Mouse (Mus musculus) liver, embryonic 13.5 days (tissue): ENCODE measurements around the gene Efhd1. TPM values are rescaled to one million over a fixed set of nuclear protein-coding genes. Genes with fewer than 3 reads are reported as not detected.
A peak's percentile ranks its signal among the peaks of the same experiment; 100 is the strongest.

ENCODE experiments used
- ATAC-seq: fragments of 200-750 bp; cut with Nextera tagmentation; 2 replicates; pipeline ENCODE4 v1.8.0; 2017; ENCODE audit warnings: low read depth, mild to moderate bottlenecking, moderate number of reproducible peaks, moderate library complexity
- DNase-seq: peaks from one replicate; pipeline ENCODE4 v3.0.0; 2022
- H3K27ac ChIP-seq: fragments of 300-500 bp; sonication (generic); 2 replicates; pipeline ENCODE4 v1.5.1; 2015; ENCODE audit warnings: moderate library complexity, mild to moderate bottlenecking, inconsistent platforms
- H3K27me3 ChIP-seq: fragments of 300-500 bp; sonication (generic); 2 replicates; pipeline ENCODE4 v1.6.1; 2015; ENCODE audit warnings: mild to moderate bottlenecking, inconsistent platforms
- H3K36me3 ChIP-seq: fragments of 300-500 bp; sonication (generic); 2 replicates; pipeline ENCODE4 v1.6.1; 2015; ENCODE audit warnings: mild to moderate bottlenecking, inconsistent platforms
- H3K4me1 ChIP-seq: fragments of 300-500 bp; sonication (generic); replicated peaks from 2 replicates; pipeline ENCODE4 v1.6.1; 2015; ENCODE audit warnings: inconsistent platforms
- H3K4me2 ChIP-seq: fragments of 300-500 bp; sonication (generic); 2 replicates; pipeline ENCODE4 v1.6.1; 2015; ENCODE audit warnings: inconsistent platforms, mild to moderate bottlenecking, moderate library complexity
- H3K4me3 ChIP-seq: fragments of 300-500 bp; sonication (generic); replicated peaks from 2 replicates; pipeline ENCODE4 v1.5.1; 2015; ENCODE audit warnings: mild to moderate bottlenecking, inconsistent platforms
- H3K9ac ChIP-seq: fragments of 300-500 bp; sonication (generic); 2 replicates; pipeline ENCODE4 v1.6.1; 2015; ENCODE audit warnings: mild to moderate bottlenecking, inconsistent platforms
- H3K9me3 ChIP-seq: fragments of 300-500 bp; sonication (generic); replicated peaks from 2 replicates; pipeline ENCODE4 v1.6.1; 2016; ENCODE audit warnings: inconsistent platforms
- WGBS: fragments of 180-500 bp; shearing (Covaris S2); methylation state at CpG from one replicate; pipeline ENCODE4 v1.1.7; 2015; ENCODE audit not compliant: insufficient replicate concordance; 5-methylcytosine and 5-hydroxymethylcytosine counted together
- polyA plus RNA-seq: library from polyadenylated mRNA; unstranded; fragments of >200 nt; fragmentation: Nextera tagmentation; extraction: Ambion mirVana; gene quantifications from 2 replicates; pipeline ENCODE4 v1.2.1, GENCODE M21; 2015

Efhd1 gene
- polyA plus RNA-seq, 1 experiment from 2014 or later: 0.07 TPM

DNA sequence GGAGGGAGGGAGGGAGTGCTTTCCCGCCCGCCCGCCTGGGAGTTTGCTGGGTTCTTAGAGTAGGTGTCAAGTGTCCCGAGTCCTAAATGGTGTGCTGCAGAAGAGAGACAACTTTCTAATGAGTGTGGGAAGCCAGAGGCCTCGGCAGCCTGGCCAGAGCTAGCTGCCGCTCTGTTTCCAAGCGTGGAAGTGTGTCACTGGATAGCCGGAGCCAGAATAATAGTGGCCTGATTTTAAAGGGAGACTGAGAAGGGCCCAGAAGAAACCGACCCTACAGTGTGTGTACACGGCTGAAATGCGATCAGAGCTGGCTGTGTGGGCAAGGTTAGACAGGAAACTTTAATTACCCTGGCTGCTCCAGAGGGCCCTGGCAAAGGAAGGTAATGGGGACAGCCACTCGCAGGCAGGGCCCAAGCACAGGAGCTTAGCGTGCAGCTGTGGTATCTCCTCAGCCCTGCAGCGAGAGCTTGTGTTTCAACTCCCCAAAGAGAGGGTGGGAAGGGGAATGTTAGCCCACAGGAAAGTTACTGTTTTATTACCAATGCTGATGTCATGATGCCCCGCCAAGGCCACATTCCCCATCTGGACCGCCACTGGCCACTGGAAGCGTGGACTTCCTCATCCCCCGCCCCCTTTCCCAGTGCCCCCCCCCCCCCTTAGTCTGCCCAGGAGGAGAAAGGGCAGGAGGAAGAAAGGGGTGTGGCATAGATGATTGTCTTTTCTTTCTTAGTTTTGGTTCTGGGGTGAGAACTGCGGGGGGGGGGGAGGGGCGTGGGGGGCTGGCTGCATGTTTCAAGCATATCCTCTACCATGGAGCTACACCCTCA lies 6.7 kb downstream of the Efhd1 start:
- ATAC-seq (no peak), DNase-seq (no peak)
- Histone ChIP-seq H3K4me3 (no peak overlapping the region), H3K9me3 (no peaks in the 10 kb centered on the region), H3K27me3 (peaks cover 46% of the 10 kb centered on the region), H3K27ac (no peak overlapping the region), H3K36me3 (no peaks in the 10 kb centered on the region), H3K9ac (no peak overlapping the region), H3K4me1 (no peaks in the 10 kb centered on the region), H3K4me2 (no peak overlapping the region)
- 29% methylated on average over 18 of the region's 20 CpGs for WGBS

DNA sequence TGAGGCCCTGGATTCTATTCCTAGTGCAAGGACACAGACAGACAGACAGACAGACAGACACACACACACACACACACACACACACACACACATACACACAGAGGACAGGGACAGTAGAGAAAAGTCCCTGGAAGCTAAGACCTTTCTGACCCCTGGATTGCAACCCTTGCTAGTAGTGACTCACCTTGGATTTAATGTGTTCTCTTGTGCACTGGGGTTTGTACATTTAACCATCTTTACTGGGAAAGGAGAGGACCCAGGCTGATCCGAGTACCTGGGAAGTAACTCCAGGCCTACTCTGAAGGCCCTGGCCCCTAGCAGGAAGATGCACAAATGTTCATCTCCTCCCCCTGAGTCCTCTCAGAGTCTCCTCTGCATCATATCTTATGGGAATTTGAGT lies 7.4 kb downstream of the Efhd1 start:
- H3K4me2 ChIP-seq: no peak overlapping the region
- H3K9ac ChIP-seq: no peak overlapping the region
- WGBS: 62% methylated on average over 1 of the region's 1 CpGs
- no peaks in the 10 kb centered on the region for H3K36me3 ChIP-seq
- ATAC-seq (no peak), DNase-seq (no peak)
- no peak overlapping the region for H3K4me3 ChIP-seq
- no peaks in the 10 kb centered on the region for H3K4me1 ChIP-seq
- H3K27ac ChIP-seq: no peak overlapping the region
- H3K9me3 ChIP-seq: no peaks in the 10 kb centered on the region
- peaks cover 38% of the 10 kb centered on the region for H3K27me3 ChIP-seq

DNA sequence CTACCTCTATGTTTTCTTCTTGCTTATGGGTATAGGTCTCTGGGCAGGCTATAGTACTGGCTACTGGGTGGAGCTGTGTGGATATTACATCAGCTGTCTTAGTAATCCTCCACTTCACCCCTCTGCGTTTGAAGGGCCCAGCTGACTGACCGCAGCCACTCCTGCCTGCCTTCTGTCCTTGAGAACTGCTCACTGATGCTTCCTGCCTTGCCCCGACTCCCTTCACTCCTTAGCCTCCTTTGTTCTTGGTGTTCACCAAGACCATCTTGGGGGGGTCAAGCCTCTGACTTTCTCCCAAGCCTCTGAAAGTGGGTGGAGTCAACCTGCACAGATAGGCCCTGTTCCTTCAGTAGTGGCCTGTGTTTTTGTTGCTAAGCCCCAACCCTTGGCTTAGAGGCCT lies 8.3 kb downstream of the Efhd1 start:
- WGBS: 52% methylated on average over 3 of the region's 3 CpGs
- Histone ChIP-seq H3K27me3 (peaks cover 33% of the 10 kb centered on the region), H3K27ac (no peak overlapping the region)

DNA sequence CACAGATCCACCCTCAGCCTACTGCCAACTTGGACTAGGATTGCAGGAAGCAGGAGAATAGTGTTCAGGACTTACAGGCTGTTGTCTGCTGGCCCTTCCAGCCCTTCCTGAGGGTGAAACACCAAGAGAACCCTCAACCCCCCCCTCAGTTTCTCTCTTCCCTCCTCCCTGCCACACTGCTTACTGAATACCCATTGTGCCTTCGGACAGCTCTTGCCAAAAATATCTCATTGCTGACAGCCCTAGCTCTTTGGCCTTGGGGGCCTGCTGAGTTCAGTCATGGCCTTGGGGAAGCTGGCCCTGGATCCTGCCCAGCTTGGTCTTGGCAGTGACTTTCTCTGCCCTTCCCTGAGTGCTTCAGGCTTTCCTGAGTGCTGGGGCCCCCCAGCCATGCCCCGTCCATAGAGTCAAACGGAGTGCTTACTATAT lies 9.4 kb downstream of the Efhd1 start:
- H3K27me3 ChIP-seq: peaks cover 23% of the 10 kb centered on the region
- H3K4me1 ChIP-seq: no peaks in the 10 kb centered on the region
- 53% methylated on average over 3 of the region's 3 CpGs for WGBS
- H3K4me3 ChIP-seq: no peak overlapping the region
- H3K4me2 ChIP-seq: no peak overlapping the region
- DNase-seq (no peak), ATAC-seq (no peak)
- no peak overlapping the region for H3K9ac ChIP-seq
- H3K9me3 ChIP-seq: no peaks in the 10 kb centered on the region
- no peaks in the 10 kb centered on the region for H3K36me3 ChIP-seq
- no peak overlapping the region for H3K27ac ChIP-seq

More for the DNA sequence above, 8.3 kb downstream of the Efhd1 start:
- ATAC-seq (no peak), DNase-seq (no peak)
- H3K9ac ChIP-seq: no peak overlapping the region
- H3K4me2 ChIP-seq: no peak overlapping the region
- no peak overlapping the region for H3K4me3 ChIP-seq
- H3K36me3 ChIP-seq: no peaks in the 10 kb centered on the region
- no peaks in the 10 kb centered on the region for H3K4me1 ChIP-seq
- H3K9me3 ChIP-seq: no peaks in the 10 kb centered on the region

DNA sequence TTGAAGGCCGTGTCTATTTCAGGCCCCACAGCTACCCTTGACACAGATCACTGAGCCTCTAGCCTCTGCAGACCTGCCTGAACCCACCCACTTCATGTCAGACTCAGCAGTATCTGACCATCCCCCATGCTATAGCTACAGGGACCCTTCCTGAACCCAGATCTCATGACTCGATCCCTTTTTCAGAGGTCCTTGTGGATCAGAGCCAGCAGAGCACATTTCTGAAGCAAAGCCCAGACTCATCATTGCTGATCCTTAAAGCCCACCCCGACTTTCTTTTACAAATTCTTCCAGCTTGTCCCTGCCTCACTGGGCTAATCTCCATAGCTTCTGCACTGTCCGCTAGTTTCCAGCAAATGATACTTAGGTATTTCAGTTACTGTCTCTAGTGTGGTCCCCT lies 10.0 kb downstream of the Efhd1 start:
- ATAC-seq (no peak), DNase-seq (no peak)
- Histone ChIP-seq H3K9me3 (no peaks in the 10 kb centered on the region), H3K4me3 (no peak overlapping the region), H3K9ac (no peak overlapping the region), H3K4me1 (no peaks in the 10 kb centered on the region), H3K36me3 (no peaks in the 10 kb centered on the region), H3K4me2 (no peak overlapping the region), H3K27me3 (peaks cover 17% of the 10 kb centered on the region; the same call in 1 of the 2 replicates), H3K27ac (no peak overlapping the region)
- 59% methylated on average over 4 of the region's 4 CpGs for WGBS

DNA sequence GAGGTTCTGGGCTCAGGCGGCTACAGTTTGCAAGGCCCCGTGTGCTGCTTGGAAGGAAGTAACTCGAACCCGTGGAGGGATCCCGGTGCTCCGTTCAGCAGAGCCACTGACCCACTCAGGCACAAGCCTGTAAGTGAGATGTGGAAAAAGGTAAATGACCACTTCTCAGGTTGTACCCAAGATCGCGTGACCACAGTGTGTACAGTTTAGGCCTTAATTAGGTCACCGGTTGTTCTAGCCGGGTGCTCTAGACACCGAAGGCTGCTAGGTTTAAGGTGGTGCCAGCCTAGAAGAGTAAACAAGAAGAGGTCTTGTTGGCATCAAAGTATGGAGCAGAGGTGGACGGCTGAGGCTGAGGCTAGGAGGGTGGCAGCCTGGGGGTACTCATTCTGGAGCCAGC lies 11.0 kb downstream of the Efhd1 start:
- DNase-seq (no peak), ATAC-seq (no peak)
- no peaks in the 10 kb centered on the region for H3K36me3 ChIP-seq
- no peak overlapping the region for H3K27ac ChIP-seq
- no peaks in the 10 kb centered on the region for H3K9me3 ChIP-seq
- H3K4me2 ChIP-seq: no peak overlapping the region
- no peaks in the 10 kb centered on the region for H3K4me1 ChIP-seq
- H3K4me3 ChIP-seq: no peak overlapping the region
- H3K9ac ChIP-seq: no peak overlapping the region
- 0 out of 2 replicates have a peak, but pooled peaks cover 7% of the 10 kb centered on the region for H3K27me3 ChIP-seq
- WGBS: 78% methylated on average over 12 of the region's 12 CpGs

DNA sequence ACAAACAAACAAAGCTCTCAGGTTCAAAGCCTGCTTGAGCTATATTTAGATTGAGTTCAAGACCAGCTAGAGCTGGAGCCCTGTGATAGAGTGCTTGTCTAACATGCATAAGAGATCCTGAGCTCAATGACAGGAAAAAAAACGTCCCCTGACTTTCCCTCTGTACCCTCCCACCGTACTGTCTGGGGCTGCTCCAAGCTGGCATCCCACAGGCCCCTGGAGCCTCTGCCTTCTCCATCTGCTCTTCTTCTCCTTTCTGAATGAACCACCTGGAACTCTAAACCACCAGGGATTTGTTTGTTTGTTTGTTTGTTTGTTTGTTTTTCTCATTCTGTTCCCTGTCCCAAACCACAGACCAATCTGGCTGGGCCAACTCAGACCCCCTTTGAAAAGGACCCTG lies 11.9 kb downstream of the Efhd1 start:
- H3K9me3 ChIP-seq: no peaks in the 10 kb centered on the region
- H3K9ac ChIP-seq: no peak overlapping the region
- 39% methylated on average over 2 of the region's 2 CpGs for WGBS
- no peaks in the 10 kb centered on the region for H3K4me1 ChIP-seq
- no peaks in the 10 kb centered on the region for H3K27me3 ChIP-seq
- DNase-seq (no peak), ATAC-seq (no peak)
- no peak overlapping the region for H3K27ac ChIP-seq
- H3K36me3 ChIP-seq: no peaks in the 10 kb centered on the region
- no peak overlapping the region for H3K4me2 ChIP-seq
- no peak overlapping the region for H3K4me3 ChIP-seq

DNA sequence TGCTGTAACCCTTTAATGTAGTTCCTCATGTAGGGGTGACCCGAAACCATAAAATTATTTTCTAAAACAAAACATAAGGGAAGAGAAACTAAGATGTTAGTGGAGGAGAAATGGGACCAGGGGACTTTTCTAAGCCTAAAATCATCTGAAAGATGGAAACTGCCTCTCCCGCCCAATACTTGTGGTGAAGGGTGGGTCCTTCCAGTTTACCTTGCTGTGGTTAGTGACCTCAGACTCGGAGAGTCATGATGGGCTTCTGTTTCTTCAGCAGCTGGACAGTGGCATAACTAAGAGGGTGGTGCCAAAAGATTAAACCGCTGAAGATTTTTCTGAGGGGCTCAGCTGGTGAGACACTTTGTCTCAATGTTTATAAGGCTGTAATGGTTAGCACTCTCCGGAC lies 16.1 kb downstream of the Efhd1 start:
- Histone ChIP-seq H3K27ac (no peak overlapping the region), H3K9ac (no peak overlapping the region), H3K9me3 (no peaks in the 10 kb centered on the region), H3K27me3 (0 out of 2 replicates have a peak, but pooled peaks cover 6% of the 10 kb centered on the region), H3K4me3 (no peak overlapping the region), H3K4me2 (no peak overlapping the region), H3K4me1 (no peaks in the 10 kb centered on the region), H3K36me3 (no peaks in the 10 kb centered on the region)
- ATAC-seq (no peak), DNase-seq (no peak)
- 60% methylated on average over 5 of the region's 5 CpGs for WGBS

DNA sequence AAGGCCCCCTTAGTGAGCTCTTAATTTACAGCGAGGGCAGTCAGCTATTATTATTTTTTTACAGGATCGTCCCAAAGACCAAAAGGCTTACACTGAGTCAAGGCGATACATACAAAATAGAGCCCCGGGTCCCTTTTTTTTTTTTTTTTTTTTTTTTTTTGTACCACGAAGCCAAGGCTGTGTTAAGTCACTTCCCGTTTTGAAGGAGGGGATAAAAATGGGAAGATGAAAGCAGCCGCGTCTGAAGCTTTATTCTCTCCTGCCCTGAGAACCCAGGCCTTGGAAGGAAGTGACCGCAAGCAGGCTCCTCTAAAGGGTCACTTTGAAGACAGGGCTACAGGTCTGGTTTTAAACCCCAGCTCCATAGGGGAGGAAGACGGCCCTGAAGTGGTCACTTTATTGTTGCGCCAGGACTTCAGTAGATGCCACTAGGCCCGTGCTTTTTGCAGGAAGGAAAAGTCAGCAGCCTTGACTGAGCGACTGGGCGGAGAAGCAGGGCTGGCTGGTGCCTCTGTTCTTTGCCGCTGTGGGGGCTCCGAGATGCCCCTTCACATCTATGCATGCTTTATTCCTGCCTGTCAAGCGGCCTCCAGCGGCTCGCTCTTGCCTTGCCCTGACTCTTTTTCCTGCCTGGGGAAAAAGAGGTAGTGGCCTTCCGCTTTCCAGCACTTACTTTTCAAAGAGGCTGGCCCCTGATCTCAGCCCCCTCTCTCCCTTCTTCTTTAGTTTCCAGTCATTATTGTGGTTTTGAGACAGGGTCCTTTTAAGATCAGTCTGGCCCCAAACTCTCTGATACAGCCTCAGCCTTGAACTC lies 17.6 kb downstream of the Efhd1 start:
- H3K27ac ChIP-seq: no peak overlapping the region
- H3K4me2 ChIP-seq: peak overlapping the region; percentile 35
- no peaks in the 10 kb centered on the region for H3K9me3 ChIP-seq
- 10% methylated on average over 20 of the region's 20 CpGs for WGBS
- DNase-seq (no peak), ATAC-seq (no peak)
- H3K27me3 ChIP-seq: 0 out of 2 replicates have a peak, but pooled peaks cover 6% of the 10 kb centered on the region
- no peaks in the 10 kb centered on the region for H3K4me1 ChIP-seq
- H3K4me3 ChIP-seq: no peak overlapping the region
- H3K9ac ChIP-seq: no peak overlapping the region
- no peaks in the 10 kb centered on the region for H3K36me3 ChIP-seq

DNA sequence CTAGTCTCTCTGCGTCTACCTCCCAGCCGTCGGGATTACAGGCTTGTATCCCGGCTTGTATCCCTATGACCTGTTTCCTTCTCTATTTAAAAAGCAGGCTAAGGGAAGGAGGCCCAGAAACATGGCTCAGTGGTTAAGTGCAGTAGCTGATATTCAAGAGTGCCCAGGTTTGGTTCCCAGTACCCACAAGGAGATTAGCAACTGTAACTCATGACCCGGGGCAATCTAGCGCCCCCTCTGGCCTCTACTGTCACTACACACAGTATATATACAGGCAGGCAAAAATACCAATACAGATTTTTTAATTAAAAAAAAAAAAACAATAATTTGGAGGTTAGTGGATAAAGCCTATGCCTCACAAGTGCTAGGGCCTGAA lies 18.2 kb downstream of the Efhd1 start:
- H3K4me2 ChIP-seq: peak overlapping the region; percentile 35; the same call in 1 of the 2 replicates
- no peak overlapping the region for H3K9ac ChIP-seq
- WGBS: 57% methylated on average over 6 of the region's 6 CpGs

DNA sequence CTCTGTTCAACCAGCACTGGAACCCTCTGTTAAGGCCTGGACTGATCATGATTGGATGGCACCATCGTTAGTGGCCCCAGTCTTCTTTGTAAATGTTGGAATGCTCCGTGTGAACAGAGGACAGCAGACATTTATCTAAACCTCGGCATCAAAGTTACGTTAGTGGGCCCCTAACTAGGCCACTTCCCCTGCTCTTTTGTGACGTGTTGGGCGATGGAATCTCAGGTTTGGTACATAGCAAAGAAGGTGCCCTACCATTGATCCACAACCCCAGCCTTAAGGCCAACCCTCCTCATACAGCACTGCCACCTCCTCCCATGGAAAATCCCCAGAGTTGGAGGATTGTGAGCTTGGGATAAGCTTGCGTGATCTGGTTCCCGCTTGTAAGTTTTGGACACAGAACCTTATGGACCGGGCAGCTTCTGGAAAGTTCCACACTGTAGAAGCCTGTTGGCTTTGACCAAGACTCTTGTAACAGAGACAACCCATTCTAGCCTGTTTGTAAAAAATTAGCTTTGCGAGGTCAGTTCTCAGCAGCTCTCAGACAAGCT lies 19.3 kb downstream of the Efhd1 start:
- ATAC-seq (no peak), DNase-seq (no peak)
- H3K4me1 ChIP-seq: no peaks in the 10 kb centered on the region
- no peaks in the 10 kb centered on the region for H3K36me3 ChIP-seq
- H3K4me3 ChIP-seq: no peak overlapping the region
- 0 out of 2 replicates have a peak, but pooled peaks cover 6% of the 10 kb centered on the region for H3K27me3 ChIP-seq
- no peaks in the 10 kb centered on the region for H3K9me3 ChIP-seq
- H3K27ac ChIP-seq: no peak overlapping the region
- WGBS: 65% methylated on average over 10 of the region's 10 CpGs
- H3K9ac ChIP-seq: no peak overlapping the region
- no peak overlapping the region for H3K4me2 ChIP-seq

More for the DNA sequence above, 18.2 kb downstream of the Efhd1 start:
- Histone ChIP-seq H3K9me3 (no peaks in the 10 kb centered on the region), H3K4me3 (no peak overlapping the region), H3K27me3 (0 out of 2 replicates have a peak, but pooled peaks cover 6% of the 10 kb centered on the region), H3K4me1 (no peaks in the 10 kb centered on the region), H3K27ac (no peak overlapping the region), H3K36me3 (no peaks in the 10 kb centered on the region)
- ATAC-seq (no peak), DNase-seq (no peak)
